Mouse (Mus musculus): ENCODE data around the gene Sik1.
A peak's percentile ranks its signal among the peaks of the same experiment; 100 is the strongest.

Sik1 gene

DNA sequence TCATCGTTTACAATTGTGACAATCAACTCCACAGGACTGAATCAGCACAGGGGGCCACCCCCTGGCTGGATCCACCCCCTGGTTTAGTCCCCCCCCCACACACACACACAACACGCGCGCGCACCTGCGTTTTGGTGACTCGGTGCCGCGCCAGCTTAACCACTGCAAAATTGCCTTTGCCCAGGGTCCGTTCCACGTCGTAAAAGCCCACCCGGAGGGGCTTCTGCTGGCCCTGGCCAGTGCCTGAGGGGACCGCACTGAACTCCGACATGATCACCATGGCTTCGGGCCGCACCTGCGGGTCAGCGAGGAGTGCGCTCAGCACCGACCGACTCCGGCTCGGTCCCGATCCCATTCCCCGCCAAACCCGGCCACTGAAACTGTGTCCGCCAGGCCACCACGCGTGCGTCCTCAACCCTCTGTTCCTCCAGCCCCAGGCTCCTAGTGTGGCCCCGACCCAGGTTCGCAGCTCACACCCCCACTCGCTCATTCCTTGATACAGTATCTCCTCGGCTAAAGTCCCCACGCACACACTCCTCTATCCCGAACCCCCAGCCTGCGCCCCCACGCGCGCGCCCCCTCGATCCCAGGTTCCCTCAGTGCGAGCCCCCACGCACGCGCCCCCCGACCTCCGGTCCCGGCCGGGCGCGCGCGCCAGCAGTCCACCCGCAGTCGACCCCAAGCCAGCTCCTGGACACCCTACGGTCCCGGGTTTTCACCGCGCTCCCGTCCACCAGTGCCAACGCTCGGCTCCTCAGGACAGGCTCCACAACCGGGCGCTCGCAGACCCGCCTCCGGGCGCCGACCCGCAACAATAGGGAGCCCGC, 621 bp downstream of the Sik1 start:
- peak; percentile 69 for DNase-seq

DNA sequence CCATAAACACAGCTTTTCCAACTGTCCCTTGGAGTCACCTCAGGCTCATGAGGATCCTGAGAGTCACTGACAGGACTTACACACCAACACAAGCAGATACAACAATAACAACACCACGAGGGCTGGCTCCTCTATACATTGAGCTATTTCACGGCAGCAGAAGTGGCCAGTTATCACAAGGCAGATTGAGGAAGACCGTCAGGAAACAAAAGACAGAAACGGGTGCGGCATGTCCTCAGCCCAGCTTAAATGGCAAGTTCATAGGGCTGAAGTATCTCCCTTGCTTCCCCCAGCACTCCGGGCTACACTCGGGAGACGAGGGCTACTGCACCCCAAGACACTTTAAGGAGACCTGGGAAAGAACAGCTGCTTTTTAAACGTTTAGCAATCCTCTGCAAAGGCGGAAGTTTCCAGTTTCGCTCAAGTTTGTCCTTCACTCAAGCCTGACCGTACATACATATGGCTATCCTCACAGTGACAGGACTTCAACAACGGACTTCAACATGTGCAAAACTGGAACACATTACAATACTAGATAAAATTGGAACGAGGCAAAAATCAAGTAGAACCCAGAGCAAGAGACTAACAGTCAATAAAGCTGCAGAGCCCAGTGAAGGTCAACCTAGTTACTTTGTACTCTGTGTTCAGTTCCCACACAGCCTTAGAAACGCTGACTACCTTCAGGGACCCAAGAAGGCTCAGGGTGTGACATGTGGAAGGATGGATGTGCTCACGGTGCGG, 2.0 kb downstream of the Sik1 start:
- no peak for DNase-seq

DNA sequence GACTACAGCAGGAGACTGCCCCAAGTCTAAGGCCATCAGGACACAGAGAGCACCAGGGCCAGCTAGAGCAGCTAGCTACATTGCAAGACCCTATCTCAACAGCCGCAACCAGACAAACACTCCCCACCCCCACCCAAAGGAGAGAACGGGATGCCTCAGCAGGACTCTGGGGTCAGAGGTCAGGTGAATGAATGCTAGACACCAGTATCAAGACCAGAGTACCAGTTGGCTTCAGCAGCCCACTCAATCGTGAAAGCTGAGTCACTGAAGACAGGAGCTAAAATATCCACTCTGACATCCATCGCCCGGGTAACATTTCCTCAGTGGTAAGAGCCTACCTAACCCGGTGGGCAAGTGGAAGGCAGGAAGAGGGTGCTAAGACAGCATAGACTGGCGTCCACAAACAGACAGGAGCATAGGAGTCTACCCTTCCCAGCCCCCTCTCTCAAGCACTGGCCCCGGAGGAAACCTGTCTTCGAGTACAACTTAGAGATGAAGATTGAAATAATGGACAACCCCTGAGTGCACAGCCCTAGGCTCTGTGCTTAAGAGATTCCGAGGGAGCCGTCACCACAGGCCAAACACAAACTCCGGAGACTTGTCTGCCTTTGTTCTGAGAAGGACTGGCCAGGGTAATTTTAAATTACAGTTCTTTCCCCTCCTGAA, 2.7 kb downstream of the Sik1 start:
- DNase-seq, result no peak

DNA sequence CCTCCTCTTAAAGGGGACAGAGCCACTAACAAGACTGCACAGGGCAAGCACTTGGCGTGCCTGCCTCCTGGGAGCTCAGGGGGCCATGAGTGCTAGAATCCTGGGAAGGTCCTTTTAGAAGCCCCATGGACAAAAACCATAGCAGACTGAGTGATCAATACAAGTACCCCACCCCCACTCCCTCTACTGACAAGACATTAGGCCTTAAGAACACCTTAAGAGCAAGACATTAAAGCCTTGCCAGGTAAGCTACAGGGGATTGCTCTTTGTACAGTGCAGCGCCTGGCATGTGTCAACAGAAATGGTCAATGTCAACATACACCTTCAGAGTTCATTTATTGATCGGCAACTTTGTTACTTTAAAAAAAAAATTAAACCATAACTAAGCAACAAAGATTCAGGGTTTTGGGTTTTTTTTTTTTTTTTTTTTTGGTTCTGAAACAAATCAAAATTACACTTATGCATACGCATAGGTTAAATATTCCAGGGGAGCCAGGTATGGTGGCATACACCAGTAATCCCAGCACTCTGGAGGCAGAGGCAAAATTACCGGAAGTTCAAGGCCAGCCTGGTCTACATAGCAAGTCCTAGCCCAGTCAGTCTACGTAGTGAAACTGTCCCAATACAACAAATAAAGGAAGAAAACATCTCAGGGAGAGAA, 3.7 kb downstream of the Sik1 start:
- no peak for DNase-seq

DNA sequence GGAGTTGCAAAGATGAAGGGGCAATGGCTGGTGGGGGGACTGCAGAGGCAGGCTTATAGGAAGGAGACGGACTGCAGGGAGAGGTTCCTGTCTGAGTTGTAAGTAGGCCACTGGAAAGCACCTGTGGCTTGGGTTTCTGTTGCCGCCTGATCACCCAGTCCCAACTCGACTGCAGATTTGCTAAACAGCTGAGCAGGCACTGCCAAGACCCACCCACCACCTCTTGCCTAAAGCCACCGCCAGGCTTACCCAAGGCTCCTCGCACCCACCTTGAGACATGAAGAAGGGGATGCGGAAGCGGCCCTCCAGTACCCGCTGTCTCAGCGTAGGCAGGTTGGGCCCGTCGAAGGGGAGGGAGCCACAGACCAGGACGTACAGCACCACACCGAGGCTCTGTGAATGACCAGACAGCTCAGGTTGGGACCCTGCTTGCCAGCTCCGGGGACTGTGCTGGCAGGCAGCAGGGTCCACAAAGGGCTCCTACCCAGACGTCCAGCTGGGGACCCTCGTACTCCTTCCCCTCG, 5.1 kb downstream of the Sik1 start:
- DNase-seq, result no peak

DNA sequence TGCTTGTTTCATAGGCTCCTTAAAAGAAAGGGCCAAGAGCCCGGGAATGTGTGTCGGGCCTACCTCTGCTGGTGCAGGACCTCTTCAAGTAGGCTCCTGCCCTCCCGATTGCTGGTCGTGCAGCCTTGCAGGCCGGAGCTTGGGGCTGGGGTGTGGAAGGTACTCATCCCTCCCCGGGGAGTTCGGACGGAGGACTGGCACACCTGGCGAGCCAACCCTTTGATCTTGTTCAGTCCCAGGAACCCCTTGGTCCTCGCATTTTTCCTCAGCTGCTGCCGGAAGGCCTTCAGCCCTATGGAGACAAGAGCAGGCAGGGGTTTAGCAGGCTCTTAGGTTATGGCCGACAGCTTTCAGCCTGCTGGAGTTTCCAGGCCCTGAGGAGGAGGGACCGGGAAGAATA, 8.6 kb downstream of the Sik1 start:
- no peak for DNase-seq

DNA sequence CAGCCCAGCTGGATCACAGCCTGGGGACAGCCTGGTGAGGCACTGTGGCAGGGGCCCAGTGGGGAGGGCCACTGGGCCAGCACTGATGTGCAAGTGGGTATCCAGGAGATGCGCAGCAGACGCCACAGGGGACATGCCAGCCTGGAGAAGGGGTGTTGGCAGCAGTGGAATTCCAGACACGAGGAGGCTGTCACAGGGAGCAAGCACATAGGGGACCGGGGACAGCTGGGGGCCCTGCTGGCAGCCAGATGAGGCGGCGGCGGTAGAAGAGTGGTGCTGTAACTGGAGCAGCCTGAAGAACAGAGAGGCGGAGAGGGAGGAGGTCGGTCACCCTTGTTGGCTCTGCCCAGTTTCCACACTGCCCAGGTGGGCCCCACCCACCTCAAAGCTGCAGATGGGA, 9.3 kb downstream of the Sik1 start:
- DNase-seq, result no peak

DNA sequence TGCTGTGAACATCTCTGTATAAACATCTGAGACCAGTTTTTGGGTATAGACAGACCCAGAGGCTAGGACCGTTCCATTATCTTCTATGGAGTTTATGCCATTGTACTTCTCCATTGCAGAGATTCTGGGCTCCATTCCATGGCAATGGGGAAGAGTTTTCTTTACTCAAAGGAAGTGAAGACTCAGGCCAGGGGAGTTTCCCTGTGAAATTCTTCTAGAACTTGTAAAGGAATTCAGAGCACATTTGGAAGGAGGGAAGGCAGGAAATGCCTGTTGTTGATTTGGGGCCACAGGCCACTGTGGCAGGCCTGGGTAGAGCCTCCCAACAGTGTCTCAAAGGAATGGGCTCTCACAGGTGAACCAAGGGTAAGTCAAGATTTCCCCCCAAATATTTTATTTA, 11.7 kb downstream of the Sik1 start:
- DNase-seq, result no peak

DNA sequence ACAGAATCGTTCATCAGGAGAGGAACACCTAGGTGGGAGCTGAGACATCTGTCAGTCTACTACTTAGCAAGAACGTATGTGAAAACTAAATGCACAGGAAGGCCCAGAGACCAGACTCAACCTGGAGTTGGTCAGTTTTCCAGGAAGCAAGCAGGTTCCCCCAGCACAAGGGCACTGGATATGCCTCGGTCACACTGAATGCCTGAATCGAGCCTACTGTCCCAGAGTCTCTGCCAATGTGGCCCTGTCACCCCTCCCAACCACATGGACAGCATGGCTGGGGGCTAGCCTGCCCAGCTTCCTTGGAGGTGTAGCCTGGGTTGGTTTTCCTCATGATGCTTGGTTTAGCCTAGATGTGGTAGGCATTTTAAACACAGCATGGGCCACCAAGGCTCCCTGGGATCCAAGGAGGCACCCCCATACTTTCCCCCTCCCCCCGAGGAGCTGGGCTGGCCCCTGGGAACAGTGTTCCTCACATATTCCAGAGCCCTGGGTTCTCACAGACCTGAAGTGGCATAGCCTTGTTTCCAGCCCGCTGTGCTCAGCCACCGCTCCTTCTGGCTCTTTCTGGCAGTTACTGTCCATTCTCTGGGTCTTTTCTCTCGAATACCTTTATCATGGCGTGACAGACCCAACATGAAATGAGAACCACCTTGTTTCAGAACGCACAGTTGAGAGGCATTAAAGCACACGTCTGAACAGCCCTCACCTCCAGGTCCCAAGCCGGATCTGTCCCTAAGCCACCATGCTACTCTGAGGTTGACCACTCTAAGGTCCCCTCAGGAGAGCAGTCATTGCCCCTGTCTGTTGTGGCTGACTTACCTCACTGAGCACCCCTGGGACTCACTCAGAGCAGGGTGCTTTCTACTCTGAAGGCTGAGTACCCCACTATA, 12.4 kb downstream of the Sik1 start:
- DNase-seq, result no peak

DNA sequence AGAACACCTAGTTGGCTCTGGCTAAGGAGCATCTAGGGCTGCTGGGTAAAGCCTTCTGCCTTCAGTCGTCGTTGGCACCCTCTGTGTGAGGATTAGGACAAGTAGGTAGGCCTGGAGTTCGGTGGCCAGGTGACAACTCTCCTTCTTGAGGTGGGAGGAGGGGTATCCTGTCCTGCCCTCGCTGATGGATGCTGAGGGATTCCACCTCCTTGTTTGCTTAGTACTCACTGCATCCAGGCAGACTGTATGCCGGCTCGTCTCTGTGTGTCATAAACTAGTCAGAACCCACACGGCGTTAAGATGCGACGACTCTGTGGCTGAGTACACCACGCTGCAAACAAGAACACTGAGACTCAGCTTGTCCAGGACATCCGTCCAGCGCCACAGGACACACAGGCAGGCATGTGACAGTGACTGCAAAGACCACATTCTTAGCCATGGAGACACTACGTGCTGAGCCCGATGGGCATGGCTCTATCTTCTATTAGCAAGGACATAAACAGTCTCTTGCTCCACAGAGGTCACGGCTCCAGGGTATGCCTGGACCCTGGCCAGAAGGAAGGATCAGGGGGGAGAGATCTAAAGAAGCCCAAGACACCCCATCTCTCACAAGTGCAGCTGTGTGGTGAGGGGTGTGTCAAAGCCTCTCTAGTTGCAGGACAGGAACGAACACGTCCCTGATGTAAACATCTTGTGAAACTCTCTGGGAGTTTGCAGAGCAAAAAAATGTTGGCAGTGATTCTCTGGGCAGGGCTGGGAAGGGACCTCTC, 13.6 kb downstream of the Sik1 start:
- no peak for DNase-seq

DNA sequence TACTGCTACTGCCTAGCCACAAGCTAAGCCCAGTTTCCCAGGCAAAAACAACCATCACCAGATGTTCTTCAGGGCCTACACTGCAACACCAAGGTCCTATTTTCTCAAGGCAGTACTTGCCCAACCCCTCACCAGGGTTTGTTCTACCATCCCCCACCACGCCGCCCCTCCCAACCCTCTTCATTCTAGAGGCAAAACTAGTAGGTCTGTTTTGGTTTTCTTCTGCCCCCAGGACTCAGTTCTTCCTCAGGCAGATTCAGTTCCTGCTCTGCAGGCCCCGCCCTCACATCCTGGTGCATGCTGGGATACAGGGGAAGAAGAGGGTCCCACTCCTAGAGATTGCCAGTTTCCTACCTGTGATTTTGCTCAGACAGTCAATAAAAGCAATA, 14.2 kb downstream of the Sik1 start:
- no peak for DNase-seq

DNA sequence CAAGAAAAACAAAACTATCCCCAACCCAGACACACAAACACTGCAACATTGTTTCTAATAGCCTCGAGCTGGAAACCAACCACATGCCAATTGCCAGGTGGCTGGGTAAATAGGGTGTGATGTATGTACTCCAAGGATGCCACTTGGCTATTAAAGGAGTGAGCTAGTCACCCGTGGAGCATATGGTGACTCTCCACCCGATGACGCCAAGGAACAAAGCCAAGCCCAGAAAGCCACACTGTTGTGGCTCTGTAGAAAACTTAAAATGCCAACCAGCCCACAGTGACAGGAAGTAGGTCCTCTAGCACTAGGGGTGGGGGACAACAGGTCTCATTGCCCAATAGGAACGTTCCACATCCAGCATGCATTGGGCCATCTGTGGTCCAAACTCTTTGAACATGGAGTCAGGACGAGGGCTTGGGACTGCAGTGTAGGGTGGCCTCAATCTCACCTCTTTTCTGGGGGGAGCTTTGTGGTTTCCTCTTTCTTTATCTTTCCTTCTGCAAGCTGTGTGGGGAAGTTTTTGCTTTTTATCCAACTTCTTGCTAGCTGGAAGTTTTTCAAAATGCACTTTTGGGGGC, 15.1 kb downstream of the Sik1 start:
- DNase-seq, result no peak

DNA sequence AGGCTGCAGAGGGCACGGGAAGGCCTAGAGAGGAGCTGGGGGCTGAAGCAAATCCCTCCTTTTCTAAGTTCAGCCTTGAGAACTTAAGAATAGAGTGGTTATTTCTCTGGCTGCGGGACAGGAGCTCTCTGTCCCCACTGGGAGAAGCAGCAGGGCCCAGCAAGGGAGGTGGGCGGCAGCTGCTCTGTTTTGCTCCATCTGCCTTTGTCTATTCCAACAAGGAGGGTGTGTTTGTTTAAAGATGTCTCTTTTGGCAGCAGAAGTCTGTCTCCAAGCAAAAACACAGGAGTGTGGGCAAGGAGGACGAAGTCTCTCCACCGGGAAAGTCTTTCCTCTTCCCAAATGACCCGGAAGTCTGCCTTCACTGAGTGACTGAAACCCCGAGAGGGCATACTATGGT, 18.8 kb downstream of the Sik1 start:
- DNase-seq, result no peak

DNA sequence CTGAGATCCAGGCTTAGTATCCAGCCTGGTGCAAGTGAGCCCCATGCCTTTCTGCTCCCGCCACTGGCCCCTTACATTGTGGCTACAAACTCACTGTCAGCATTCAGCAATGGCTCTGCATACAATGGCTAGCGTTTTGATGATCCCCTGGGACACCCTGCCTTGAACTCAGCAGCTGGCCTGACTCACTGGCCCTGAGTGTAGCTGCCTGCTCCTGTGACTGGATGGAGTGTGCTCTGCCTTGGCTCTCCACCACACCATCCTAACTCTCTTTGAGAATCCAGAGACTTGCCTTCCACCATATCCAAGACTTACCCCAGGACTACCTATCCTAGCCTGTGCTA, 19.4 kb downstream of the Sik1 start:
- DNase-seq, result no peak

DNA sequence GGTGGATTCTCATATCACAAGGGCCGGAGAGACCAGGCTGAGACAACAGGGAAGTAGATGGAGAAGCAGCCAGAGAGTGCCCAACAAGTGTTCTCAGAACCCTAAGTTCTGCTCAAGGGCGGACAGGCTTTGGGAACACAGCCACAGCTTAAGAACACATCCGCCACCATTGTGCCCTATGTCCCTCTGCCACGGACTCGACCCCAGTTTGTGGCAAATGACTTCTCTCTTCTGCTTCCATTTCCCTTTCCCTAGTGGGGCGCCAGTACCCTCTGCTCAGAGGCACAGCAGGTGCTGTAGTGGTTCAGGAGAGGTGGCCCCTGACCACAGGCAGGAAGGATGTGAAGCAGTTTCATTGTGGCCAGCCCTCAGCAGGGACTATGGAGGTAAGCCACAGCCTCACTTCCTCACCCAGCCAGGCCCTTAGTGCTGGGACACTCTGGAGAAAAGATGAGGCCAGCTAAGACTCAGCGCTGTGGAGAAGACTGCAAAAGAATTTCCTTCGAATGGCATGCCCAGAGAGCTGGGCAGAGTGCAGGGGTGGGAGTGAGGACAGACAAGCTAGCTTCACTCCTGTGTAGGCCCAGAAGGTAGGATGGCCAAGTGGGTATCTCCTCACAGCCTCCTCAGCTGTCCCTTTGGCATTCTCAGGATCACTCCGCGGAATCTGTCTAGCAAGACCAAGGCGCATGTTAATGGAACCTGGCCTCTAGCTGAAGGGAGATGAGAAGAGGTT, 19.9 kb downstream of the Sik1 start:
- no peak for DNase-seq

DNA sequence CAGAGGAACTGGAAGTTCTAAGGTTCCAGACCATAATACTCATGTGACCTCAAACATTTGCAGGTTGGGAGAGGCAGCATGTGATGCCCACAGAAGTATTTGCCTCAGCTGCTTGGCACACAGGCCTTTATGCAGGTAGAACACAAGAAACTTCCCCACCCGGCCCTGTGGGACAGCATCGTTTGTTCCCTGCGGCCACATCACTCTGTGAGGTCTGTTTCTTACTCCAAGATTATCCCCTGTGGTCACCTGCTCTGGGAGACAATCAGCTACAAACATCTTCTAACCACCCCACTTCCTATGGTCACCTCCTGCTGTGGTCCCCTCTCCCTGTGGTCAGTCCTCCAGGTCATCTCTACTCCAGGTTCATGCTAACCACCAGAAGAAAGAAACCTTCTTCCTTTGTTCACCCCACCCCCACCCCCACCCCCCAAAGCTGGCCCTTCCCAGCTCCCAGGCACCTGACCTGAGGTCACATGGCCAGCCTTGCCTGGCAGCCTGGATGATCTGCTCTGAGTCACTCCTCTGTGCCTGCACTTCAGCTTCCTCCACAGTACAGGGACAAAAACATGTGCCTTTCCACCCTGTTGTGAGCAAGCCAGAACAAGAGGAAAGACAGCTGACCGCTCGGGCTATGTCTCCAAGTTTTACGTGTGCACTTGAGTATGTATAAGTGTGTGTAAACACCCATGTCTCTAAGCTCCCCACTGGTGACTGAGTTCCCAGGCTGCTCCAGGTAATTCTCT, 21.1 kb downstream of the Sik1 start:
- no peak for DNase-seq

DNA sequence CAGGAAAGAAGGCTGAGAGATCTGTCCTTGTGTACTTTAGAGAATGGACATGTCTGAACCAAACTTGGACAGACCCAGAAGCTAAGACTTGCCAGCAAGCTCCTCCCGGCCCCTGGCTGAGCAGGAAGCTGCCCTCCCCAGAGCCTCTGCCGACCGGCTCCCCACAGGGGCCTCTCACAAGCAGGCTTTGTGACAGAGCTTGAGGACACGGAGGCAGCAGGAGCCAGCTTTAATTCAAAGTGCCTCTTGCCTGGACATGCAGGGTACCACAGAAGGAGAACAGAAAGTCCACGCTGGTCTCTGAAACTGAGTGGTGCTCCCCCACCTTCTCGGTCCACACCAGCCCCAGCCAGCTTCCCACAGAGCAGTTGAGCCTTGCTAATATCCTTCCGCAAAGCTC, 21.9 kb downstream of the Sik1 start:
- DNase-seq, result no peak

DNA sequence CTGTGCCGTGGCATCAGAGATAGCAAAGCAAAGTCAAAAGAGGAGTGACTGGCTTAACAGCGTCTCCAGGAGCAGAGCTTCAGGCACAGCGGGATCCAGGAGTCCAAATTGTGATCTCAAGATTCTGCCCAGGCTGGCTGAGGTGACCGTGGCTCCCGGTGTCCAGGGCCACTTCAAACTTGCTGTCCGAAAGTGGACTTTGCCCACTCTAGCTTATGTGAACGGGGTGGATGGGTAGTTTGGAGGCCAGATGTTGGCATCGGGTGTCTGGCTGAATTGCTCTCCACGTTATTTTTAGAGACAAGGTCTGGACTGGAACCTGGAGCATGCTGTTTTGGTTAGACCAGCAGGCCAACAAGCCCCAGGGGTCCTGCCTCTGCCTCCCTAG, 23.0 kb downstream of the Sik1 start:
- no peak for DNase-seq

DNA sequence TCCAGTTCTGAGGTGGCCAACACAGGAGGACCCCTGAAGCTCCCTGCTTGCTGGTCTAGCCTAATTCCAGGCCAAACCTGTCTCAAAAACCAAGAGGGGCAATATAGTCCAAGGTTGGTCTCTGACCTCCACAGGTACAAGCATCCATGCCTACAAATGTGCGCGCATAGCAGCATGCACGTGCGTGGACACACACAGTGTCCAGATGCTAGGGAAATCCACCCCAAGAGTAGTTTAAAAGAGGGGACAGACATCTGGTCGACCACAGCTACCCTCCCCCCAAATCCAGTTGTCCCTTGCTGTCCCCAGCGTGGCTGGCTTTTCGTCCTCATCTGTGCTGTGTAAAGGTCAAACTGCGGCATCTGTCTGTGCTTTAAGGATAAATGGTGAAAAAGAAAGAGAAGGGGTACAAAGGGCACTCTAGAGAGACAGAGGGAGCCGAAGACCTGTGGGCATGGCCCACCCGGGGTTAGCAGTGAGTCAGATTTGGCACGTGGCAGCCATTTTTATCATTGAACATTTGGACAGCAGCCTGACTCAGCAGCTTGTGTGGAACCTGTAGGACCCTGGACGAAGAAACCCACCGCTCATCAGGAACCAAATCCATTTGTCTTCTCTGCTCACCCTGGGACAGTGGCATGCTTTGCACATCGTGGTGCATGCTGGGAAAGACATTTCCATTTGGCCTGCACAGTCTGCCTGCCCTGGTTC, 23.6 kb downstream of the Sik1 start:
- no peak for DNase-seq

All from retina, postnatal 1 day (tissue).